Mouse (Mus musculus) limb, embryonic 10.5 days (tissue): ENCODE results near the gene Mcpt2. TPM values are rescaled to one million over a fixed set of nuclear protein-coding genes. Genes with fewer than 3 reads are reported as not detected.
"Not testable (repeated sequence)": the region's sequence is repeated elsewhere in the genome, so short reads cannot be mapped to it uniquely, and the experiment has no call there.

Source experiments
- DNase-seq: peaks from one replicate; pipeline ENCODE4 v3.0.0-alpha.2; 2017; ENCODE audit warnings: low spot score
- H3K27ac ChIP-seq: fragments of 300-500 bp; sonication (generic); 2 replicates; pipeline ENCODE4 v1.5.1; 2016; ENCODE audit warnings: mild to moderate bottlenecking
- H3K27me3 ChIP-seq: fragments of 300-500 bp; sonication (generic); 2 replicates; pipeline ENCODE4 v1.6.1; 2016; ENCODE audit warnings: low read depth, mild to moderate bottlenecking; ENCODE audit not compliant: poor library complexity, severe bottlenecking
- H3K36me3 ChIP-seq: fragments of 300-500 bp; sonication (generic); 2 replicates; pipeline ENCODE4 v1.6.1; 2016; ENCODE audit warnings: mild to moderate bottlenecking, moderate library complexity
- H3K4me1 ChIP-seq: fragments of 300-500 bp; sonication (generic); 2 replicates; pipeline ENCODE4 v1.6.1; 2016
- H3K4me3 ChIP-seq: fragments of 300-500 bp; sonication (generic); 2 replicates; pipeline ENCODE4 v1.5.1; 2016; ENCODE audit warnings: mild to moderate bottlenecking, moderate library complexity
- H3K9me3 ChIP-seq: fragments of 300-500 bp; sonication (generic); replicated peaks from 2 replicates; pipeline ENCODE4 v1.6.1; 2016; ENCODE audit warnings: mild to moderate bottlenecking
- WGBS: fragments of 180-500 bp; shearing (Covaris S2); methylation state at CpG from one replicate; pipeline ENCODE4 v1.1.7; 2016; 5-methylcytosine and 5-hydroxymethylcytosine counted together
- polyA plus RNA-seq: library from polyadenylated mRNA; unstranded; fragments of >200 nt; fragmentation: Nextera tagmentation; extraction: Ambion mirVana; gene quantifications from 2 replicates; pipeline ENCODE4 v1.2.1, GENCODE M21; 2016

The Mcpt2 gene
- not detected in 2 replicates for polyA plus RNA-seq

GRCm38 (mm10) chr14:56041792-56042191 lies at the start of gene Mcpt2:
Mcpt2 (plus strand) TSS chr14:56042041.
- 77% methylated on average over 1 of the region's 1 CpGs for WGBS

GRCm38 (mm10) chr14:56013147-56013546 lies 28.7 kb upstream of the Mcpt2 start:
- Histone ChIP-seq H3K9me3 (no peaks in the 10 kb centered on the region), H3K27ac (no peak overlapping the region), H3K4me3 (no peak overlapping the region), H3K36me3 (no peaks in the 10 kb centered on the region), H3K4me1 (no peaks in the 10 kb centered on the region), H3K27me3 (no peaks in the 10 kb centered on the region)
- WGBS, result 65% methylated on average over 3 of the region's 3 CpGs
- DNase-seq, result no peak

More at GRCm38 (mm10) chr14:56041792-56042191, at the start of gene Mcpt2:
- H3K36me3 ChIP-seq, H3K4me3 ChIP-seq, H3K27ac ChIP-seq, H3K4me1 ChIP-seq, DNase-seq, H3K9me3 ChIP-seq, H3K27me3 ChIP-seq: not testable (repeated sequence)

GRCm38 (mm10) chr14:56013924-56014323 lies 27.9 kb upstream of the Mcpt2 start:
- Histone ChIP-seq H3K27me3 (no peaks in the 10 kb centered on the region), H3K27ac (no peak overlapping the region), H3K36me3 (no peaks in the 10 kb centered on the region), H3K4me1 (no peaks in the 10 kb centered on the region), H3K9me3 (no peaks in the 10 kb centered on the region), H3K4me3 (no peak overlapping the region)
- WGBS, result 92% methylated on average over 2 of the region's 2 CpGs
- DNase-seq, result no peak

DNA sequence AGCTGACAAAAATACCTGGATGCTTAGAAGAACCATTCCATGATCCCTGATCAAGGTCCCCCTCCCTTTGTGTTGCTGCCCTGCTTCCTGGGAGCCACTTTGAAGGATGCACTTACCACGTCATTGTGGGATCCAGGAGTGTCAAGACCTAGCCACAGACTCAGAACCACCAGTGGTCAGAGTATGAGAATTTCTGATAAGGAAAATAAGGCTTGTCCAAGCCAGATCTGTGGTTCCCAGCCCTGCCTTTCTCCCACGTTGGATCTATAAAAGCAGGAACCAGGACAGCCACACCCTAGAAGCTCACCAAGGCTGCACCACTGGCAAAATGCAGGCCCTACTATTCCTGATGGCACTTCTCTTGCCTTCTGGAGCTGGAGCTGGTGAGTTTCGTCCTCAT lies 24.2 kb upstream of the Mcpt2 start, which contains the start of gene Mcpt1:
Gene Mcpt1 (plus strand): TSS at position 301 of the 400 bp plus-strand sequence.
- WGBS, result 75% methylated on average over 3 of the region's 3 CpGs

DNA sequence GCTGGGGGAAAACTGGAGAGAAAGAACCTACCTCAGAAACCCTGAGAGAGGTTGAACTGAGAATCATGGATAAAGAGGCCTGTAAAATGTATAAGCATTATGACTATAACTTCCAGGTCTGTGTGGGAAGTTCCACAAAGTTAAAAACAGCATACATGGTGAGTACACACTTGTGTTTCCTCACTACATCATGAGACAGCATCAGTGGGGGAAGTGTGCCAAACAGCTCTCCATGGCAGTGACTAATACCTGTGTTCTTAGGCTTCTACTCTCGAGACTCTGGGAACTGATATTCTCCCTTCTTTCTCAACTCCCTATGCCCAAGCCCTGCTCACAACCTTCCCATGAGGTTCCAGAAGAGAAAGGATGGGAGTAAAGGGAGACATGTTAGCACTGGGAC lies 22.4 kb upstream of the Mcpt2 start:
- Histone ChIP-seq H3K27ac (no peak overlapping the region), H3K27me3 (no peaks in the 10 kb centered on the region), H3K36me3 (no peaks in the 10 kb centered on the region), H3K9me3 (no peaks in the 10 kb centered on the region), H3K4me3 (no peak overlapping the region), H3K4me1 (no peaks in the 10 kb centered on the region)
- no peak for DNase-seq
- WGBS, result 91% methylated on average over 1 of the region's 1 CpGs

More for the DNA sequence above, 24.2 kb upstream of the Mcpt2 start, which contains the start of gene Mcpt1:
- DNase-seq, H3K27me3 ChIP-seq, H3K36me3 ChIP-seq, H3K4me3 ChIP-seq, H3K27ac ChIP-seq, H3K9me3 ChIP-seq, H3K4me1 ChIP-seq: not testable (repeated sequence)

GRCm38 (mm10) chr14:56021305-56021704 lies 20.5 kb upstream of the Mcpt2 start:
- H3K27ac ChIP-seq, H3K36me3 ChIP-seq, H3K4me1 ChIP-seq, H3K9me3 ChIP-seq, H3K27me3 ChIP-seq, DNase-seq, H3K4me3 ChIP-seq: not testable (repeated sequence)
- 79% methylated on average over 4 of the region's 4 CpGs for WGBS

GRCm38 (mm10) chr14:56030395-56030794 lies 11.4 kb upstream of the Mcpt2 start, which contains the start of gene Mcpt9:
Mcpt9 (minus strand) TSS chr14:56030495.
- 89% methylated on average over 3 of the region's 3 CpGs for WGBS
- not testable (repeated sequence) for DNase-seq, H3K36me3 ChIP-seq, H3K4me3 ChIP-seq, H3K27ac ChIP-seq, H3K4me1 ChIP-seq, H3K9me3 ChIP-seq, H3K27me3 ChIP-seq

GRCm38 (mm10) chr14:56034433-56034832 lies 7.4 kb upstream of the Mcpt2 start:
- no peaks in the 10 kb centered on the region for H3K27me3 ChIP-seq
- no peak for DNase-seq
- no peaks in the 10 kb centered on the region for H3K36me3 ChIP-seq
- H3K9me3 ChIP-seq, result no peaks in the 10 kb centered on the region
- no peak overlapping the region for H3K27ac ChIP-seq
- WGBS, result 85% methylated on average over 2 of the region's 2 CpGs
- H3K4me3 ChIP-seq, result no peak overlapping the region
- no peaks in the 10 kb centered on the region for H3K4me1 ChIP-seq

DNA sequence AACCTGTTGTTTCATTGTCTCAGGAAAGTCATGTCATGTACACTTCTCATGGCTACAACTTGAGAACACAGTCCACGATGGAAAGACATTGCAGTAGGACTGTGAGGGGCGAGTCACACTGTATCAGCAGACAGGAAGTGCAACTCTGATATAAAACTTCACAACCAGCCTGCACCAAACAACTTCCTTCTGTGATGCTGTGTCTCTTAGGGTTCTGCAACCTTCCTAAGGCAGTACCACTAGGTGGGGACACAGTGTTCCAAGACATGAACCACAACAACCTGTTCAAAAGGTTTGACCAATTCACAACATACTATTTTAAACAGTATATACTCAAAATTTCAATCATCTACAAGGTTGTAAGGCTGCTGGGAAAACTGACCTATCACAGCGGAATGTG lies 13.6 kb downstream of the Mcpt2 start:
- H3K4me1 ChIP-seq, result no peaks in the 10 kb centered on the region
- no peak for DNase-seq
- H3K27me3 ChIP-seq, result no peaks in the 10 kb centered on the region
- H3K4me3 ChIP-seq, result no peak overlapping the region
- H3K9me3 ChIP-seq, result no peaks in the 10 kb centered on the region
- H3K27ac ChIP-seq, result no peak overlapping the region
- 88% methylated on average over 3 of the region's 3 CpGs for WGBS
- H3K36me3 ChIP-seq, result no peaks in the 10 kb centered on the region

GRCm38 (mm10) chr14:56057722-56058121 lies 15.9 kb downstream of the Mcpt2 start:
- H3K36me3 ChIP-seq, result no peaks in the 10 kb centered on the region
- no peak overlapping the region for H3K27ac ChIP-seq
- H3K4me1 ChIP-seq, result no peaks in the 10 kb centered on the region
- no peak for DNase-seq
- 88% methylated on average over 4 of the region's 4 CpGs for WGBS
- H3K27me3 ChIP-seq, result no peaks in the 10 kb centered on the region
- no peaks in the 10 kb centered on the region for H3K9me3 ChIP-seq
- H3K4me3 ChIP-seq, result no peak overlapping the region

GRCm38 (mm10) chr14:56062213-56062612 lies 20.4 kb downstream of the Mcpt2 start, which contains the start of gene Mcpt4:
Mcpt4 (minus strand) TSS chr14:56062313.
- H3K36me3 ChIP-seq, H3K4me3 ChIP-seq, H3K27me3 ChIP-seq, DNase-seq, H3K9me3 ChIP-seq, H3K4me1 ChIP-seq, H3K27ac ChIP-seq: not testable (repeated sequence)
- WGBS, result 73% methylated on average over 3 of the region's 3 CpGs

- Histone ChIP-seq H3K4me1 (no peaks in the 10 kb centered on the region), H3K27me3 (no peaks in the 10 kb centered on the region), H3K4me3 (no peak overlapping the region), H3K9me3 (no peaks in the 10 kb centered on the region), H3K36me3 (no peaks in the 10 kb centered on the region), H3K27ac (no peak overlapping the region)
- DNase-seq, result no peak
- 88% methylated on average over 4 of the region's 4 CpGs for WGBS
These were observed 40.2 kb downstream of the Mcpt2 start for GRCm38 (mm10) chr14:56082016-56082415.

GRCm38 (mm10) chr14:56085167-56085566 lies 43.3 kb downstream of the Mcpt2 start, which contains the start of gene Mcpt8:
Mcpt8 (minus strand) TSS chr14:56085273.
- DNase-seq, result no peak
- Histone ChIP-seq H3K27ac (no peak within 1 kb of the TSS), H3K4me1 (no peaks in the 10 kb centered on the region), H3K9me3 (no peaks in the 10 kb centered on the region), H3K36me3 (no peaks in the 10 kb centered on the region), H3K4me3 (no peak within 1 kb of the TSS), H3K27me3 (no peaks in the 10 kb centered on the region)
- WGBS, result 98% methylated on average over 2 of the region's 2 CpGs

DNA sequence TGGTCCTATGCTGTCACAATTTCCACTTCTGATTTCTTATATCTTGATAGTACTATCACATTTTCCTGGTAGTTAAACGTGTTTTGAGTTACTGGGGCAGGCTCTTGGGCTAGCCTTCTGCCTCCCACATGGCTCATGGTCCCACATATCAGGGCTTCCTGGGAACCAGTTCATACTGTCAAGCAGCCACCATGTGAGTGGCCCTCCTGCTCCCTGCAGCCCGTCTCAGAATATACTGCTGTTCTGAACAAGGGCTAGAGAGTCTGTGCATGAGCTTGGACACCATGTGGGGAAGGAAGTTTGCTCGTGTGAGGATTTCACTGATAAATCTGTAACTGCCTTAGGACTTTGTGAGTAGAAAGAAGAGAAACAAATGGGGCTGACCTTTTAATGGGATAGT lies 44.9 kb downstream of the Mcpt2 start:
- no peak overlapping the region for H3K27ac ChIP-seq
- H3K4me1 ChIP-seq, result no peaks in the 10 kb centered on the region
- H3K27me3 ChIP-seq, result no peaks in the 10 kb centered on the region
- 72% methylated on average over 3 of the region's 3 CpGs for WGBS
- H3K9me3 ChIP-seq, result no peaks in the 10 kb centered on the region
- no peak overlapping the region for H3K4me3 ChIP-seq
- no peak for DNase-seq
- no peaks in the 10 kb centered on the region for H3K36me3 ChIP-seq
